Mouse (Mus musculus): ENCODE results near the gene Bst1. TPM values are rescaled to one million over a fixed set of nuclear protein-coding genes. Genes with fewer than 3 reads are reported as not detected.

Gene Bst1
- polyA plus RNA-seq, 1 experiment from 2014 or later = not detected

DNA sequence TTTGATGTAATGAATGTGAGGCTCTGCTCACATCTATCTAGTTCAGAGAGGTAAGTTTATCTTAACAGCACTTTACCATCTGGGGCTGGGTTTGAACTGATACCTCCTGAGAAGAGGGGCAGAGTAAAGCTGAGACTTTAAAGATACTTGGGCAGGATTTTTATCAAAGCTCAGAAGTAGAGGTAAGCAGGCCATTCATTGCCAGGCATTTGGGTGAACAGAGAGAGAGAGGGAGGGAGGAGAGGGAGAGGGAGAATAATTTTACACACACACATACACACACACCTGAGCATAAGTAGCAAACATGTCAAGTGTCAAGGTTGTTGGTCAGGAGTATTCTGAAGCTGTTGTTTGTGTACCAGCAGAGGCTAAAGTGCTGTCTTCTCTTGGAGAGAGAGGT, 49.6 kb downstream of the Bst1 start, which contains the start of gene Cd38:
Gene Cd38 (plus strand): TSS at position 301 of the 400 bp plus-strand sequence.
- peak within 1 kb of the TSS; percentile 28 for H3K4me3 ChIP-seq
- H3K36me3 ChIP-seq (ENCODE audit: poor library complexity, severe bottlenecking) = no peaks in the 10 kb centered on the region
- H3K27me3 ChIP-seq = peaks cover 4% of the 10 kb centered on the region; the same call in 1 of the 2 replicates
- ATAC-seq = no peak
- H3K27ac ChIP-seq = no peak within 1 kb of the TSS
- H3K9me3 ChIP-seq (replicated peaks) = no peaks in the 10 kb centered on the region
- H3K9ac ChIP-seq = peak within 1 kb of the TSS; percentile 51
- peak within 1 kb of the TSS; percentile 60 for H3K4me2 ChIP-seq
- peaks cover 9% of the 10 kb centered on the region for H3K4me1 ChIP-seq

DNA sequence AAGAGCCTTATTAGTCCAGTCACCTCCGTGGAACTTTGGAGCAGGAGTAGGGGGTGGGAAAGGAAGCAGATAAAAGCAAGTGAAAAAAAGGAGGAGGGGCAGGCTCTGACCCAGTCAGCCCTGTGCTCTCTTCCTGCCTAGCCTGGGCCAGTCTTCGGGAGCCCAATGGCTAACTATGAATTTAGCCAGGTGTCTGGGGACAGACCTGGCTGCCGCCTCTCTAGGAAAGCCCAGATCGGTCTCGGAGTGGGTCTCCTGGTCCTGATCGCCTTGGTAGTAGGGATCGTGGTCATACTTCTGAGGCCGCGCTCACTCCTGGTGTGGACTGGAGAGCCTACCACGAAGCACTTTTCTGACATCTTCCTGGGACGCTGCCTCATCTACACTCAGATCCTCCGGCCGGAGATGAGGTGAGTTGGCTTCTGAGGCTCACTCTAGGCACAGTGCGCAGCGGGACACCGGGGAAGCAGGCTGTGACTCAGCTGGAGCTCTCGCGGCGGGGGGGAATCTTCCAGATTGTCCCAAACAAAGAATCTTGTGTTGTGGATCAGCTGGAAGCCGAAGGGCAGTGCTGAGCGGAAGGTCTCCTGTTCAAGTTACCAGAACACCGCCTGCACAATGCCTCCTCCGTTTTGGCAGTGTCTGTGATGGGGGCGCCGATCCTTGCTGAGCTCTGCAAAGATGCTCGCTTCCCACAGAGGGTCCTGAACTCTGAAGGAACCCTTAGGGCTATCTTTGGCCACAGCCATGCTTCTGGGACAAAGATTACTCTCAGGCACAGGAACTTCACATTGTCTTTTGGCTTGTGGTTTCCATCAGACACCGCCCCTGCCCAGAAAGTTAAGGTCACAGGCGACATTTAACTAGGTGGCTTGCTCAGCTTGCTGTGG, 50.3 kb downstream of the Bst1 start:
- peaks cover 9% of the 10 kb centered on the region for H3K4me1 ChIP-seq
- H3K36me3 ChIP-seq (ENCODE audit: poor library complexity, severe bottlenecking) = no peaks in the 10 kb centered on the region
- H3K9ac ChIP-seq = peak overlapping the region; percentile 51
- H3K27me3 ChIP-seq = peaks cover 4% of the 10 kb centered on the region; the same call in 1 of the 2 replicates
- 5% methylated on average over 28 of the region's 28 CpGs for WGBS
- H3K27ac ChIP-seq = no peak overlapping the region
- H3K4me2 ChIP-seq = peak overlapping the region; percentile 60
- peak; percentile 41; the same call in 1 of the 2 replicates for ATAC-seq
- H3K9me3 ChIP-seq (replicated peaks) = no peaks in the 10 kb centered on the region
- peak overlapping the region; percentile 28 for H3K4me3 ChIP-seq

DNA sequence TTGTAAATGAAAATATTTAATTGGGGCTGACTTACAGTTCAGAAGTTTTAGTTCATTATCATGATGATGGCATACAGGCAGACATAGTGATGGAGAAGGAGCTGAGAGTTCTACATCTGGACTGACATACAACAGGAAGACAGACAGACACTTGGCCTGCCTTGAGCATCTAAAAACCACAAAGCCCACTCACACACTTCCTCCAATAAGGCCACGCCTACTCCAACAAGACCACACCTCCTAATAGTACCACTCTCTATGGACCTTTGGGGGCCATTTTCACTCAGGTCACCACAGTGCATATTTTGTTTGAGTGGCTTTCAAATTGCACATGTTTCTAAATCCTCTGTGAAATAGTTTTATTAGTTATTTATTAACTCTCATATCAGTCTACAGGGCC, 53.2 kb downstream of the Bst1 start:
- no peak for ATAC-seq
- H3K9ac ChIP-seq = no peak overlapping the region
- peaks cover 9% of the 10 kb centered on the region for H3K4me1 ChIP-seq
- H3K27me3 ChIP-seq = peaks cover 4% of the 10 kb centered on the region; the same call in 1 of the 2 replicates
- no peak overlapping the region for H3K4me3 ChIP-seq
- H3K27ac ChIP-seq = no peak overlapping the region
- H3K9me3 ChIP-seq (replicated peaks) = no peaks in the 10 kb centered on the region
- H3K36me3 ChIP-seq (ENCODE audit: poor library complexity, severe bottlenecking) = no peaks in the 10 kb centered on the region
- 69% methylated on average over 1 of the region's 1 CpGs for WGBS
- H3K4me2 ChIP-seq = no peak overlapping the region

DNA sequence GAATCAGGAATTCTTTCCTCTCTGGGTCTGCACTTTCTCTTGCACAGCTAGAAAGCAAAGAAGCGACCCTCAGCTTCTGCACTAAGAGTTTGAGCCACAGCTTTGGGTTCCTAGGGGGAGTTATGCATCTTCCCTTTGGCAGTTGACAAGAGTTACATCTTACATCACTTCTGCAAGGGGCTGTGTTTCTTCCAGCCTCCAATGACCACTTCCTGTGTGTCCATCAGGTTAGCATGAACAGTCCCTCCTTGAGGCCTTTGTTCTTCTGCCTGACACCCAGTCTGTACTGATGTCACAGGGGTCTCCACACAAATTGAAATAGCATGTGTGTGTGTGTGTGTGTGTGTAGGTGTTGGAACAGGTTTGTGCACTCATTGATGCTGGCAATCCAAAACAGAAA, 54.0 kb downstream of the Bst1 start:
- no peak for ATAC-seq
- Histone ChIP-seq H3K4me2 (no peak overlapping the region), H3K9me3 (replicated peaks) (no peaks in the 10 kb centered on the region), H3K27ac (no peak overlapping the region), H3K4me1 (peaks cover 9% of the 10 kb centered on the region), H3K27me3 (peaks cover 4% of the 10 kb centered on the region; the same call in 1 of the 2 replicates), H3K9ac (no peak overlapping the region), H3K4me3 (no peak overlapping the region), H3K36me3 (ENCODE audit: poor library complexity, severe bottlenecking) (no peaks in the 10 kb centered on the region)
- WGBS = 75% methylated on average over 1 of the region's 1 CpGs

DNA sequence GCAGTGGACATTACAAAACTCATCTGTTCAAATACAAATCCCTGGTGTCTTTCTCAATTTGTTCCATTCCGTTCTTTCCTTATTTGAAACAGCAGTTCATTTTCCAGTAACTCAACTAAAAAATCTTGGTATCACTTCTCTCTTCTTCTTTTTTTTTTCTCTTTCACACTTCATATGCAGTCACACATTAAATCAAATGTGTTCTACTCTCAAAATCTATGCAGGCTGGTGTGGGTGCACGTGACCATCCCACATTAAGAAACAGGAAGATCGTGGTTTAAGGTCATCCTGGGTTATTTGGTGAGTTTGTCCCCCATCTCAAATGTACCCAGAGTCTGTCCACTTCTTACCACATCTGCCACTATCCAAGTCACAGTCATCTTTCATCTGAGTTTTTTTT, 63.3 kb downstream of the Bst1 start:
- Histone ChIP-seq H3K4me3 (no peak overlapping the region), H3K27ac (no peak overlapping the region), H3K27me3 (no peaks in the 10 kb centered on the region), H3K9ac (no peak overlapping the region), H3K36me3 (ENCODE audit: poor library complexity, severe bottlenecking) (no peaks in the 10 kb centered on the region), H3K4me2 (no peak overlapping the region), H3K4me1 (no peaks in the 10 kb centered on the region), H3K9me3 (replicated peaks) (no peaks in the 10 kb centered on the region)
- WGBS = 91% methylated on average over 3 of the region's 3 CpGs
- no peak for ATAC-seq

DNA sequence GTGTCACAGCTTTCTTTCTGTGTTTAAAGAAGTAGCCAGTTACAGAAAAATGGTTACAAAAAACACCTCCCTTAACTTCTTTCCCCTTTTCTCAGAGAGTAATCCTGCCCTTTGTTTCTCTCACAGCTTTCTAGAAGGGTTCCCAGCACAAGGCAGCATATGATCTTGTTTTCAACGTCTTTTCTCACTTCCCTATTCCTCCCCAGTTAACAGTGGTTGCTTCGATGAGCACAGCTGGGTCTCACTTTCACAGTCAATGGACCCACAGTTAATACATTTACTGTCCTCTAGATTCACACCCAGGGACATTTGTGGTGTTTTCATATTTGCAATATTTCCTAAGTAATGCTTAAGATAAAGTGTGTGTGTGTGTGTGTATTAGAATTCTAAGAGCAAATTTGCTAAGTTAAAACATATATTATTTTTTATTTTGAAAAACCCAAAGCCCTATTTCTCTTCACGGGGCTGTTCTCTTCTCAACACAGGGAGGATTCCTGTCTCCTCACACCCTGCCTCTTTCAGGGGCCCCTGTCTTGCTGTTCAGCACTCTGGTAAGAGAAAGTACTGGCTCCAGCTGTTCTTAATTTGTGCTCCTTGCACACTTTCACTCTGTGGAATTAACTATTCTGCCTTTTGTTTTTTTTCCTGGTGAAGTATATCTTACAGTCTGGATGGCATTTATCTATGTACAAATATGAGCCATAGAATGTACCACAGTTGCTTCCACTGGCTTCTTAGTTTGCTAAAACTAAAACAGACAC, 66.6 kb downstream of the Bst1 start:
- WGBS = 16% methylated on average over 3 of the region's 3 CpGs
- Histone ChIP-seq H3K36me3 (ENCODE audit: poor library complexity, severe bottlenecking) (no peaks in the 10 kb centered on the region), H3K27ac (no peak overlapping the region), H3K4me3 (no peak overlapping the region), H3K9me3 (replicated peaks) (no peaks in the 10 kb centered on the region), H3K4me1 (no peaks in the 10 kb centered on the region), H3K9ac (no peak overlapping the region), H3K27me3 (no peaks in the 10 kb centered on the region), H3K4me2 (no peak overlapping the region)
- no peak for ATAC-seq

DNA sequence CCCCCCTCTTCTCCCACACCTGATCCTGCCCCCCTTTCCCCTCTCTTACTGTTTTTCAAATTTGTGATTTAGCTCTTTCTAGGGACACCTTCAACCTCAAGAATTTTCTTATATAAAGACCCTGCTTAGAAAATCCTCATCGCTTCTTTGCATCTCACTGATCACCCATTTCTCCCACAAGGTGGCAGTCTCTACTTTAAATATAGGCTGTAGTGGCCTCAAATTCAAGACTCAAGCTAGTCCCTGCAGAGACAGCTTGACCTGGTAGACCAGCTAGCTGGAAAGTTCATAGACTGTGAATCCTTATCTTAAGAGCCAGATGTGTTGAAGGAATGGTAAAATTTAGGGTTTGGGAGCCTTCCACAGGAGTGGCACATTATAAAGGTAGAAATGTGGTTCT, 73.7 kb downstream of the Bst1 start:
- Histone ChIP-seq H3K4me1 (no peaks in the 10 kb centered on the region), H3K4me3 (no peak overlapping the region), H3K9ac (no peak overlapping the region), H3K27me3 (no peaks in the 10 kb centered on the region), H3K4me2 (no peak overlapping the region), H3K27ac (no peak overlapping the region), H3K36me3 (ENCODE audit: poor library complexity, severe bottlenecking) (no peaks in the 10 kb centered on the region), H3K9me3 (replicated peaks) (no peaks in the 10 kb centered on the region)
- ATAC-seq = no peak
- WGBS = 20% methylated on average over 1 of the region's 1 CpGs

Other genes with a start within 250 kb of the Bst1 start
- gene Cc2d2a, start 156.5 kb upstream of the Bst1 start, polyA plus RNA-seq (2015; fragmentation: Nextera tagmentation; extraction: Ambion mirVana) = 8.7 and 10.0 TPM in 2 replicates
- gene Fbxl5, start 2.8 kb downstream of the Bst1 start, polyA plus RNA-seq (2015; fragmentation: Nextera tagmentation; extraction: Ambion mirVana) = 64.5 and 69.8 TPM in 2 replicates
- 2.2 and 2.5 TPM in 2 replicates for gene Cd38, start 49.7 kb downstream of the Bst1 start, polyA plus RNA-seq (2015; fragmentation: Nextera tagmentation; extraction: Ambion mirVana)
- gene Gm7879, start 94.3 kb downstream of the Bst1 start, polyA plus RNA-seq (2015; fragmentation: Nextera tagmentation; extraction: Ambion mirVana) = 0.59 and 1.00 TPM in 2 replicates
- 1.3 and 1.4 TPM in 2 replicates for gene Fgfbp1, start 162.9 kb downstream of the Bst1 start, polyA plus RNA-seq (2015; fragmentation: Nextera tagmentation; extraction: Ambion mirVana)